Mouse (Mus musculus) kidney, postnatal 25 days (tissue): ENCODE measurements around the gene Olfr610.
"Not testable (repeated sequence)": the region's sequence is repeated elsewhere in the genome, so short reads cannot be mapped to it uniquely, and the experiment has no call there.

Experiments used
- DNase-seq, 2 experiments: peaks; one replicate each; pipeline ENCODE4 v3.0.0; 2021; ENCODE audit warnings: mixed read lengths in 2 of 2

The Olfr610 gene

GRCm38 (mm10) chr7:103512022-103512421, at the start of gene Olfr610:
Olfr610 (minus strand) TSS chr7:103512122.
- DNase-seq: no peak

- no peak for DNase-seq
These were observed 43.9 kb upstream of the Olfr610 start, which contains the start of gene Olfr615 for GRCm38 (mm10) chr7:103555779-103556178. Olfr615 (plus strand) TSS chr7:103556079.

GRCm38 (mm10) chr7:103547774-103548173, 35.9 kb upstream of the Olfr610 start, which contains the start of gene Olfr613:
Olfr613 (plus strand) TSS chr7:103548074.
- no peak for DNase-seq

- DNase-seq: not testable (repeated sequence)
These were observed 30.7 kb upstream of the Olfr610 start, which contains the start of gene Olfr612 for GRCm38 (mm10) chr7:103542617-103543016. Olfr612 (minus strand) TSS chr7:103542717.

- DNase-seq: not testable (repeated sequence)
These were observed 8.8 kb upstream of the Olfr610 start, which contains the start of gene Olfr611 for GRCm38 (mm10) chr7:103520746-103521145. Olfr611 (minus strand) TSS chr7:103520846.

GRCm38 (mm10) chr7:103497962-103498361, 14.0 kb downstream of the Olfr610 start, which contains the start of gene Olfr609:
Olfr609 (minus strand) TSS chr7:103498062.
- no peak for DNase-seq

- not testable (repeated sequence) for DNase-seq
These were observed 34.8 kb downstream of the Olfr610 start for GRCm38 (mm10) chr7:103477106-103477505.

GRCm38 (mm10) chr7:103469577-103469976, 42.3 kb downstream of the Olfr610 start, which contains the start of gene Olfr608:
Olfr608 (plus strand) TSS chr7:103469877.
- no peak for DNase-seq

GRCm38 (mm10) chr7:103460590-103460989, 51.3 kb downstream of the Olfr610 start:
- DNase-seq: no peak
